Mouse (Mus musculus) forebrain, embryonic 16.5 days (tissue): ENCODE results near the gene Sars2. TPM values are rescaled to one million over a fixed set of nuclear protein-coding genes. Genes with fewer than 3 reads are reported as not detected.
A peak's percentile ranks its signal among the peaks of the same experiment; 100 is the strongest.

Experiments used
- ATAC-seq: fragments of 200-750 bp; cut with Nextera tagmentation; 2 replicates; pipeline ENCODE4 v1.8.0; 2017; ENCODE audit warnings: mild to moderate bottlenecking, moderate library complexity
- H3K27ac ChIP-seq: fragments of 300-500 bp; sonication (generic); 2 replicates; pipeline ENCODE4 v1.5.1; 2014; ENCODE audit warnings: low read length, control low read depth
- H3K27me3 ChIP-seq: fragments of 300-500 bp; sonication (generic); replicated peaks from 2 replicates; pipeline ENCODE4 v1.6.1; 2014; ENCODE audit warnings: low read length; ENCODE audit not compliant: control insufficient read depth, insufficient read depth
- H3K36me3 ChIP-seq: fragments of 300-500 bp; sonication (generic); 2 replicates; pipeline ENCODE4 v1.6.1; 2014; ENCODE audit not compliant: control insufficient read depth, insufficient read depth
- H3K4me1 ChIP-seq: fragments of 300-500 bp; sonication (generic); replicated peaks from 2 replicates; pipeline ENCODE4 v1.6.1; 2014; ENCODE audit warnings: low read length; ENCODE audit not compliant: control insufficient read depth, insufficient read depth
- H3K4me2 ChIP-seq: fragments of 300-500 bp; sonication (generic); 2 replicates; pipeline ENCODE4 v1.6.1; 2014; ENCODE audit warnings: mild to moderate bottlenecking, low read length, control low read depth
- H3K4me3 ChIP-seq: fragments of 300-500 bp; sonication (generic); replicated peaks from 2 replicates; pipeline ENCODE4 v1.5.1; 2014; ENCODE audit warnings: mild to moderate bottlenecking, low read length, control low read depth
- H3K9ac ChIP-seq: fragments of 300-500 bp; sonication (generic); replicated peaks from 2 replicates; pipeline ENCODE4 v1.6.1; 2014; ENCODE audit warnings: low read depth, low read length, control low read depth
- H3K9me3 ChIP-seq: fragments of 300-500 bp; sonication (generic); 2 replicates; pipeline ENCODE4 v1.6.1; 2016; ENCODE audit warnings: low read length; ENCODE audit not compliant: control insufficient read depth
- WGBS: fragments of 180-500 bp; shearing (Covaris S2); extraction: QIAGEN DNeasy Blood & Tissue Kit; methylation state at CpG from one replicate; pipeline ENCODE4 v1.1.7; 2014; 5-methylcytosine and 5-hydroxymethylcytosine counted together
- polyA plus RNA-seq: library from polyadenylated mRNA; unstranded; fragments of >200 nt; fragmentation: Nextera tagmentation; extraction: Ambion mirVana; gene quantifications from 2 replicates; pipeline ENCODE4 v1.2.1, GENCODE M21; 2015

Gene Sars2
- polyA plus RNA-seq, 1 experiment from 2014 or later: 17.2 TPM

- no peak for ATAC-seq
- 82% methylated on average over 3 of the region's 3 CpGs for WGBS
- no peak overlapping the region for H3K9ac ChIP-seq
Observed at GRCm38 (mm10) chr7:28720753-28721537, 20.8 kb upstream of the Sars2 start.

GRCm38 (mm10) chr7:28722079-28722478 lies 19.7 kb upstream of the Sars2 start:
- WGBS: 97% methylated on average over 7 of the region's 7 CpGs
- ATAC-seq: no peak
- H3K36me3 ChIP-seq: no peaks in the 10 kb centered on the region
- H3K9me3 ChIP-seq: no peaks in the 10 kb centered on the region
- H3K27me3 ChIP-seq: no peaks in the 10 kb centered on the region
- no peak overlapping the region for H3K4me3 ChIP-seq
- no peak overlapping the region for H3K4me2 ChIP-seq
- no peak overlapping the region for H3K9ac ChIP-seq
- no peaks in the 10 kb centered on the region; the same call in 1 of the 2 replicates for H3K4me1 ChIP-seq
- H3K27ac ChIP-seq: no peak overlapping the region

More at GRCm38 (mm10) chr7:28720753-28721537, 20.8 kb upstream of the Sars2 start:
- no peaks in the 10 kb centered on the region for H3K36me3 ChIP-seq
- H3K27ac ChIP-seq: no peak overlapping the region
- H3K27me3 ChIP-seq: no peaks in the 10 kb centered on the region
- H3K4me1 ChIP-seq: peaks cover 10% of the 10 kb centered on the region
- no peaks in the 10 kb centered on the region for H3K9me3 ChIP-seq
- H3K4me2 ChIP-seq: no peak overlapping the region
- H3K4me3 ChIP-seq: no peak overlapping the region

GRCm38 (mm10) chr7:28724613-28725012 lies 17.2 kb upstream of the Sars2 start:
- Histone ChIP-seq H3K27ac (no peak overlapping the region), H3K4me1 (no peaks in the 10 kb centered on the region; the same call in 1 of the 2 replicates), H3K27me3 (no peaks in the 10 kb centered on the region), H3K9me3 (no peaks in the 10 kb centered on the region), H3K4me3 (no peak overlapping the region), H3K36me3 (no peaks in the 10 kb centered on the region), H3K4me2 (no peak overlapping the region), H3K9ac (no peak overlapping the region)
- 100% methylated on average over 2 of the region's 2 CpGs for WGBS
- no peak for ATAC-seq

GRCm38 (mm10) chr7:28726600-28726999 lies 15.2 kb upstream of the Sars2 start:
- Histone ChIP-seq H3K27me3 (no peaks in the 10 kb centered on the region), H3K4me1 (no peaks in the 10 kb centered on the region; the same call in 1 of the 2 replicates), H3K9me3 (peaks cover 5% of the 10 kb centered on the region), H3K9ac (no peak overlapping the region), H3K4me3 (no peak overlapping the region; the same call in 1 of the 2 replicates), H3K36me3 (no peaks in the 10 kb centered on the region), H3K27ac (no peak overlapping the region), H3K4me2 (peak overlapping the region; percentile 42)
- ATAC-seq: peak; percentile 78
- WGBS: 6% methylated on average over 14 of the region's 14 CpGs

GRCm38 (mm10) chr7:28727649-28728340 lies 14.0 kb upstream of the Sars2 start:
- H3K4me3 ChIP-seq: no peak overlapping the region
- H3K9me3 ChIP-seq: peaks cover 5% of the 10 kb centered on the region
- no peak overlapping the region for H3K9ac ChIP-seq
- no peak for ATAC-seq
- H3K27me3 ChIP-seq: no peaks in the 10 kb centered on the region
- 59% methylated on average over 10 of the region's 10 CpGs for WGBS
- H3K4me2 ChIP-seq: no peak overlapping the region
- no peaks in the 10 kb centered on the region for H3K36me3 ChIP-seq
- no peak overlapping the region for H3K27ac ChIP-seq
- peaks cover 2% of the 10 kb centered on the region; the same call in 1 of the 2 replicates for H3K4me1 ChIP-seq

- H3K9ac ChIP-seq: peak overlapping the region; percentile 46
- WGBS: 2% methylated on average over 58 of the region's 58 CpGs
- no peak overlapping the region for H3K27ac ChIP-seq
Observed at GRCm38 (mm10) chr7:28732341-28733142, 9.2 kb upstream of the Sars2 start.

GRCm38 (mm10) chr7:28733211-28733610 lies 8.6 kb upstream of the Sars2 start:
- peak overlapping the region; percentile 74 for H3K4me2 ChIP-seq
- WGBS: 6% methylated on average over 11 of the region's 11 CpGs
- no peaks in the 10 kb centered on the region for H3K27me3 ChIP-seq
- H3K4me1 ChIP-seq: peaks cover 3% of the 10 kb centered on the region
- H3K9me3 ChIP-seq: peaks cover 5% of the 10 kb centered on the region
- H3K27ac ChIP-seq: no peak overlapping the region
- H3K9ac ChIP-seq: peak overlapping the region; percentile 46
- ATAC-seq: 0 out of 2 replicates have a peak, but pooled peaks have one; percentile 7
- 0 out of 2 replicates have a peak, but pooled peaks cover 5% of the 10 kb centered on the region for H3K36me3 ChIP-seq
- peak overlapping the region; percentile 51 for H3K4me3 ChIP-seq

More at GRCm38 (mm10) chr7:28732341-28733142, 9.2 kb upstream of the Sars2 start:
- H3K27me3 ChIP-seq: no peaks in the 10 kb centered on the region
- H3K4me3 ChIP-seq: peak overlapping the region; percentile 51
- peaks cover 5% of the 10 kb centered on the region for H3K9me3 ChIP-seq
- ATAC-seq: peak; percentile 89
- peak overlapping the region; percentile 74 for H3K4me2 ChIP-seq
- H3K4me1 ChIP-seq: peaks cover 3% of the 10 kb centered on the region
- H3K36me3 ChIP-seq: 0 out of 2 replicates have a peak, but pooled peaks cover 5% of the 10 kb centered on the region

- peaks cover 4% of the 10 kb centered on the region for H3K4me1 ChIP-seq
- H3K27me3 ChIP-seq: no peaks in the 10 kb centered on the region
- no peak overlapping the region for H3K9ac ChIP-seq
- no peak overlapping the region for H3K27ac ChIP-seq
- 77% methylated on average over 6 of the region's 6 CpGs for WGBS
- no peak for ATAC-seq
- 0 out of 2 replicates have a peak, but pooled peaks cover 5% of the 10 kb centered on the region for H3K36me3 ChIP-seq
- no peak overlapping the region for H3K4me3 ChIP-seq
- H3K4me2 ChIP-seq: no peak overlapping the region
- peaks cover 5% of the 10 kb centered on the region for H3K9me3 ChIP-seq
Observed at GRCm38 (mm10) chr7:28735701-28736100, 6.1 kb upstream of the Sars2 start.
